Mouse (Mus musculus) hindbrain, embryonic 13.5 days (tissue): ENCODE measurements around the gene Rpgr. TPM values are rescaled to one million over a fixed set of nuclear protein-coding genes. Genes with fewer than 3 reads are reported as not detected.

Source experiments
- ATAC-seq: fragments of 200-750 bp; cut with Nextera tagmentation; 2 replicates; pipeline ENCODE4 v1.8.0; 2017; ENCODE audit warnings: moderate TSS enrichment; ENCODE audit not compliant: low FRiP score
- H3K27ac ChIP-seq: fragments of 300-500 bp; sonication (generic); 2 replicates; pipeline ENCODE4 v1.5.1; 2015; ENCODE audit warnings: inconsistent platforms, mild to moderate bottlenecking, moderate library complexity
- H3K27me3 ChIP-seq: fragments of 300-500 bp; sonication (generic); 2 replicates; pipeline ENCODE4 v1.6.1; 2015; ENCODE audit warnings: mild to moderate bottlenecking, inconsistent platforms
- H3K36me3 ChIP-seq: fragments of 300-500 bp; sonication (generic); 2 replicates; pipeline ENCODE4 v1.6.1; 2015; ENCODE audit warnings: mild to moderate bottlenecking, inconsistent platforms
- H3K4me1 ChIP-seq: fragments of 300-500 bp; sonication (generic); replicated peaks from 2 replicates; pipeline ENCODE4 v1.6.1; 2015; ENCODE audit warnings: inconsistent platforms
- H3K4me2 ChIP-seq: fragments of 300-500 bp; sonication (generic); 2 replicates; pipeline ENCODE4 v1.6.1; 2015; ENCODE audit warnings: inconsistent platforms, mild to moderate bottlenecking, moderate library complexity
- H3K4me3 ChIP-seq: fragments of 300-500 bp; sonication (generic); 2 replicates; pipeline ENCODE4 v1.5.1; 2015; ENCODE audit warnings: mild to moderate bottlenecking, inconsistent platforms
- H3K9ac ChIP-seq: fragments of 300-500 bp; sonication (generic); 2 replicates; pipeline ENCODE4 v1.6.1; 2015; ENCODE audit warnings: mild to moderate bottlenecking, inconsistent platforms
- H3K9me3 ChIP-seq: fragments of 300-500 bp; sonication (generic); 2 replicates; pipeline ENCODE4 v1.6.1; 2016; ENCODE audit warnings: inconsistent platforms
- WGBS: fragments of 180-500 bp; shearing (Covaris S2); methylation state at CpG from one replicate; pipeline ENCODE4 v1.1.7; 2015; 5-methylcytosine and 5-hydroxymethylcytosine counted together
- polyA plus RNA-seq: library from polyadenylated mRNA; unstranded; fragments of >200 nt; fragmentation: Nextera tagmentation; extraction: Ambion mirVana; gene quantifications from 2 replicates; pipeline ENCODE4 v1.2.1, GENCODE M21; 2015

The Rpgr gene
- polyA plus RNA-seq, 1 experiment from 2014 or later: 45.6 TPM

DNA sequence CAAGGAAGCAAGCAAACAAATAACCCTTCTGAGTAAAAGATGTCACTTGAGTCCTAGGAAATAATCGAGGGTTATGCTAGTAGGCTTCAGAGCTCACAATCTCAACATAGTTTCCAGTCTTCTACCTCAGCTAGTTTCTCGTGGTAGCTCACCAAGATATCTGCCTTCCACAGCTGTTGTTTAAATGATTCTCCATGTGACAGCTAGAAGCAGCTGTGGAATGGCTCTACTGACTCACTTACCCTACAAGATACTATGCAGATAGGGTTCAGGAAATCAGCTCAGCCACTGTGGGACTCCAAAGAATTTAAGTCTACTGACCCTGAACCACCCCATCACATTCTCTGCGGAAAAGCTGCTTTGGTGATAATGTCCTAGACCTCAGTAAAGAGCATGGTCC lies 64.3 kb downstream of the Rpgr start:
- no peaks in the 10 kb centered on the region for H3K9me3 ChIP-seq
- H3K36me3 ChIP-seq: no peaks in the 10 kb centered on the region
- 64% methylated on average over 3 of the region's 3 CpGs for WGBS
- H3K4me3 ChIP-seq: no peak overlapping the region
- no peaks in the 10 kb centered on the region for H3K27me3 ChIP-seq
- no peak overlapping the region for H3K4me2 ChIP-seq
- H3K4me1 ChIP-seq: no peaks in the 10 kb centered on the region
- ATAC-seq: no peak
- no peak overlapping the region for H3K27ac ChIP-seq
- no peak overlapping the region for H3K9ac ChIP-seq

- 15% methylated on average over 19 of the region's 19 CpGs for WGBS
- H3K27me3 ChIP-seq: no peaks in the 10 kb centered on the region
- H3K36me3 ChIP-seq: no peaks in the 10 kb centered on the region
- no peaks in the 10 kb centered on the region for H3K9me3 ChIP-seq
- peak within 1 kb of the TSS; percentile 55 for H3K4me2 ChIP-seq
- peak within 1 kb of the TSS; percentile 51; the same call in 1 of the 2 replicates for H3K9ac ChIP-seq
- 0 out of 2 replicates have a peak, but pooled peaks cover 2% of the 10 kb centered on the region for H3K4me1 ChIP-seq
- peak within 1 kb of the TSS; percentile 33 for H3K4me3 ChIP-seq
- ATAC-seq: peak; percentile 61
- H3K27ac ChIP-seq: no peak within 1 kb of the TSS
These were observed 99.5 kb downstream of the Rpgr start, which contains the start of gene Srpx for GRCm38 (mm10) chrX:10117065-10117719. Srpx (minus strand) TSS chrX:10117709.

GRCm38 (mm10) chrX:10115780-10116179 lies 100.9 kb downstream of the Rpgr start:
- no peaks in the 10 kb centered on the region for H3K36me3 ChIP-seq
- H3K9ac ChIP-seq: no peak overlapping the region
- no peak overlapping the region for H3K27ac ChIP-seq
- H3K4me3 ChIP-seq: no peak overlapping the region
- 40% methylated on average over 3 of the region's 3 CpGs for WGBS
- H3K4me1 ChIP-seq: 0 out of 2 replicates have a peak, but pooled peaks cover 2% of the 10 kb centered on the region
- H3K4me2 ChIP-seq: no peak overlapping the region
- no peak for ATAC-seq
- no peaks in the 10 kb centered on the region for H3K27me3 ChIP-seq
- H3K9me3 ChIP-seq: no peaks in the 10 kb centered on the region

DNA sequence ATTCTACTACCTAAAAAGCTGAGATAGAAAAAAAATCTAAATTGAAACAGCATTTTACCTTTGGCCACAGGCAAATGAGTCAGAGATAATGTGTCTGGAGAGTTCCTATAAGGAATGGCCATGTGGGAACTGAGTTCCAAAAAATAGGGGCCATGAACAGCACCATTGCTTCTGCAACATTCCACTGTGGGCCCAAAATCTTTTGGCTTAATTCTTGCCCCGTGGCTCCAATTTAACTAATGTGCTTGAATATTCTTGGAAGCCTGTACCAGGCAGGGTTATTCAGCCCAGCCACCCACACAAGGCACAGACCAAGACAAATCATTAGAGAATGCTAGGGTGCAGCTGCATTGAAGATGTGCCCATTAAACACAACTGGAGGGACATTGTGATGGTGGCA lies 106.0 kb downstream of the Rpgr start:
- Histone ChIP-seq H3K27ac (no peak overlapping the region), H3K27me3 (no peaks in the 10 kb centered on the region), H3K9me3 (no peaks in the 10 kb centered on the region)

GRCm38 (mm10) chrX:10108558-10108957 lies 108.2 kb downstream of the Rpgr start:
- Histone ChIP-seq H3K9me3 (no peaks in the 10 kb centered on the region), H3K4me3 (no peak overlapping the region), H3K9ac (no peak overlapping the region), H3K4me2 (no peak overlapping the region), H3K27me3 (no peaks in the 10 kb centered on the region), H3K27ac (no peak overlapping the region), H3K4me1 (no peaks in the 10 kb centered on the region), H3K36me3 (no peaks in the 10 kb centered on the region)
- WGBS: 49% methylated on average over 4 of the region's 4 CpGs
- ATAC-seq: no peak

More for the DNA sequence above, 106.0 kb downstream of the Rpgr start:
- no peak for ATAC-seq
- Histone ChIP-seq H3K4me3 (no peak overlapping the region), H3K4me2 (no peak overlapping the region), H3K9ac (no peak overlapping the region), H3K36me3 (no peaks in the 10 kb centered on the region), H3K4me1 (no peaks in the 10 kb centered on the region)
- 58% methylated on average over 1 of the region's 1 CpGs for WGBS

- Histone ChIP-seq H3K4me3 (no peak overlapping the region), H3K27me3 (no peaks in the 10 kb centered on the region)
- WGBS: 67% methylated on average over 5 of the region's 5 CpGs
These were observed 111.2 kb downstream of the Rpgr start for GRCm38 (mm10) chrX:10105475-10105874.

GRCm38 (mm10) chrX:10102739-10103138 lies 114.0 kb downstream of the Rpgr start:
- 97% methylated on average over 1 of the region's 1 CpGs for WGBS
- Histone ChIP-seq H3K9ac (no peak overlapping the region), H3K27me3 (no peaks in the 10 kb centered on the region), H3K36me3 (no peaks in the 10 kb centered on the region), H3K4me1 (no peaks in the 10 kb centered on the region), H3K4me3 (no peak overlapping the region), H3K27ac (no peak overlapping the region), H3K4me2 (no peak overlapping the region), H3K9me3 (no peaks in the 10 kb centered on the region)
- no peak for ATAC-seq

More at GRCm38 (mm10) chrX:10105475-10105874, 111.2 kb downstream of the Rpgr start:
- H3K27ac ChIP-seq: no peak overlapping the region
- H3K4me1 ChIP-seq: no peaks in the 10 kb centered on the region
- no peaks in the 10 kb centered on the region for H3K36me3 ChIP-seq
- H3K9me3 ChIP-seq: no peaks in the 10 kb centered on the region
- H3K9ac ChIP-seq: no peak overlapping the region
- ATAC-seq: no peak
- H3K4me2 ChIP-seq: no peak overlapping the region

- no peak overlapping the region for H3K4me3 ChIP-seq
- no peaks in the 10 kb centered on the region for H3K27me3 ChIP-seq
- no peak for ATAC-seq
- H3K9ac ChIP-seq: no peak overlapping the region
- no peak overlapping the region for H3K4me2 ChIP-seq
- WGBS: 80% methylated on average over 3 of the region's 3 CpGs
- H3K36me3 ChIP-seq: no peaks in the 10 kb centered on the region
- no peak overlapping the region for H3K27ac ChIP-seq
- H3K9me3 ChIP-seq: no peaks in the 10 kb centered on the region
- no peaks in the 10 kb centered on the region for H3K4me1 ChIP-seq
These were observed 120.9 kb downstream of the Rpgr start for GRCm38 (mm10) chrX:10095797-10096196.

GRCm38 (mm10) chrX:10080385-10080784 lies 136.3 kb downstream of the Rpgr start:
- H3K9me3 ChIP-seq: no peaks in the 10 kb centered on the region
- H3K27ac ChIP-seq: no peak overlapping the region
- H3K4me1 ChIP-seq: no peaks in the 10 kb centered on the region
- H3K27me3 ChIP-seq: no peaks in the 10 kb centered on the region
- no peak overlapping the region for H3K4me3 ChIP-seq
- H3K9ac ChIP-seq: no peak overlapping the region
- no peak for ATAC-seq
- WGBS: 83% methylated on average over 3 of the region's 3 CpGs
- H3K4me2 ChIP-seq: no peak overlapping the region
- no peaks in the 10 kb centered on the region for H3K36me3 ChIP-seq

GRCm38 (mm10) chrX:10079981-10080380 lies 136.7 kb downstream of the Rpgr start:
- 62% methylated on average over 1 of the region's 1 CpGs for WGBS

DNA sequence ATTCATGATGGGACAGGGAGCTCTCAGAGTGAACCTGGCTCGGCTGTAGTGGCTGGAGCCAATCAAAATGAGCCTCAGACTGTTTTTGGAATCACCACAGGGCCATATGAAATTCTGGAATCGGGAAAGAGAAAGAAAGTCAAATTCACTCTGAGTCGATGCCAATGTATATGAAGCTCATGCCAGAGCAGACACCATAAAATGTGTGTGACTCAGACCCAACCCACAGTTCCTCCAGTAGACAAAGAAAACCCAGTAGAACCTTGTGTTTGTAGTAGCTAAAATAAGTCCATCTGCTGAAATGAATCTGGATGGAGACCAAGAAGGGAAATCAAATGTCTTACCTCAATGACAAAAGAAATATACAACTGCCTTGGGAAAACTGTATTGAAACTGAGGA lies 142.8 kb downstream of the Rpgr start:
- Histone ChIP-seq H3K9me3 (no peaks in the 10 kb centered on the region), H3K27me3 (no peaks in the 10 kb centered on the region), H3K36me3 (no peaks in the 10 kb centered on the region), H3K4me2 (no peak overlapping the region), H3K27ac (no peak overlapping the region), H3K4me1 (no peaks in the 10 kb centered on the region), H3K9ac (no peak overlapping the region), H3K4me3 (no peak overlapping the region)
- WGBS: 81% methylated on average over 3 of the region's 3 CpGs
- ATAC-seq: no peak

More at GRCm38 (mm10) chrX:10079981-10080380, 136.7 kb downstream of the Rpgr start:
- no peaks in the 10 kb centered on the region for H3K4me1 ChIP-seq
- H3K9me3 ChIP-seq: no peaks in the 10 kb centered on the region
- no peaks in the 10 kb centered on the region for H3K36me3 ChIP-seq
- H3K27me3 ChIP-seq: no peaks in the 10 kb centered on the region
- no peak overlapping the region for H3K4me2 ChIP-seq
- no peak overlapping the region for H3K27ac ChIP-seq
- H3K4me3 ChIP-seq: no peak overlapping the region
- ATAC-seq: no peak
- no peak overlapping the region for H3K9ac ChIP-seq

- WGBS: 48% methylated on average over 2 of the region's 2 CpGs
- ATAC-seq: 0 out of 2 replicates have a peak, but pooled peaks have one; percentile 57
These were observed 145.2 kb downstream of the Rpgr start for GRCm38 (mm10) chrX:10071529-10071928.

GRCm38 (mm10) chrX:10070689-10071088 lies 146.0 kb downstream of the Rpgr start:
- Histone ChIP-seq H3K4me3 (no peak overlapping the region), H3K4me2 (no peak overlapping the region), H3K9ac (no peak overlapping the region), H3K27ac (no peak overlapping the region), H3K4me1 (no peaks in the 10 kb centered on the region), H3K36me3 (no peaks in the 10 kb centered on the region), H3K27me3 (no peaks in the 10 kb centered on the region), H3K9me3 (no peaks in the 10 kb centered on the region)
- WGBS: 29% methylated on average over 6 of the region's 6 CpGs
- peak; percentile 68; the same call in 1 of the 2 replicates for ATAC-seq

More at GRCm38 (mm10) chrX:10071529-10071928, 145.2 kb downstream of the Rpgr start:
- no peak overlapping the region for H3K4me3 ChIP-seq
- no peak overlapping the region for H3K27ac ChIP-seq
- H3K9me3 ChIP-seq: no peaks in the 10 kb centered on the region
- no peak overlapping the region for H3K4me2 ChIP-seq
- H3K9ac ChIP-seq: no peak overlapping the region
- no peaks in the 10 kb centered on the region for H3K36me3 ChIP-seq
- no peaks in the 10 kb centered on the region for H3K27me3 ChIP-seq
- H3K4me1 ChIP-seq: no peaks in the 10 kb centered on the region
